8 mouse cellular contexts compared by ENCODE assay signal in genomic region chr12:116047440-116048377, GRCm38 (mm10). TPM values are rescaled to one million over a fixed set of nuclear protein-coding genes. Genes with fewer than 3 reads are reported as not detected.
A peak's percentile ranks its signal among the peaks of the same experiment; 100 is the strongest.
DNase-seq lines count a peak whose midpoint lies in the region; ATAC-seq lines count a peak whose summit lies in the region.

TSS of gene Zfp386 (plus strand) at chr12:116047724.

- H3K36me3 ChIP-seq in hindbrain, embryonic 11.5 days (ENCODE audit: control insufficient read depth, insufficient read depth, low read length): 0 out of 2 replicates have a peak, but pooled peaks cover 2% of the 10 kb centered on the region

- no peaks in the 10 kb centered on the region for H3K4me1 ChIP-seq in hindbrain, embryonic 11.5 days (replicated peaks; ENCODE audit: control insufficient read depth, insufficient read depth, low read length)

- H3K9ac ChIP-seq in hindbrain, embryonic 11.5 days (ENCODE audit: low read depth, low read length): peak within 1 kb of the TSS; percentile 94

- H3K4me2 ChIP-seq in hindbrain, embryonic 11.5 days (replicated peaks; ENCODE audit: low read depth, low read length): peak within 1 kb of the TSS; percentile 65

- peak; percentile 99 for ATAC-seq in hindbrain, embryonic 11.5 days (ENCODE audit: low FRiP score)

- peak within 1 kb of the TSS; percentile 89 for H3K4me3 ChIP-seq in hindbrain, embryonic 11.5 days (ENCODE audit: low read depth, low read length)

- H3K27me3 ChIP-seq in hindbrain, embryonic 11.5 days (ENCODE audit: control insufficient read depth, insufficient read depth, low read length): no peaks in the 10 kb centered on the region

- DNase-seq in Muller cell, postnatal 12 days (ENCODE audit: inconsistent ontology term): peak; percentile 99
- peak; percentile 97 for DNase-seq in cerebellum, adult 9-11 months
- DNase-seq in frontal cortex, adult 2 months (ENCODE audit: extremely low spot score in 1 of 2, low spot score in 1 of 2): peak; percentile 98 to 100
- peak; percentile 97 for DNase-seq in hindbrain, embryonic 11.5 days (ENCODE audit: low spot score)
- DNase-seq in layer of hippocampus, postnatal 10 days (ENCODE audit: low spot score in 2 of 2): peak; percentile 99
- DNase-seq in lung, postnatal 10 days: peak; percentile 100
- DNase-seq in ovary, postnatal 36 days (ENCODE audit: low spot score): peak; percentile 92
- DNase-seq in thymus, postnatal 25 days: peak; percentile 99

- H3K9me3 ChIP-seq in hindbrain, embryonic 11.5 days (ENCODE audit: control insufficient read depth, low read length): no peaks in the 10 kb centered on the region

- 1% methylated on average over 55 of the region's 55 CpGs for WGBS in hindbrain, embryonic 11.5 days

- H3K27ac ChIP-seq in hindbrain, embryonic 11.5 days (ENCODE audit: low read depth, low read length): peak within 1 kb of the TSS; percentile 93

RNA-seq across cellular contexts. Expression of gene Zfp386, which starts in this region (rescaled TPM):
- 30.9 and 35.1 TPM in 2 replicates for polyA plus RNA-seq in frontal cortex, adult 2 months (2012; rRNA removed)
- 70.8 and 71.4 TPM in 2 replicates for polyA plus RNA-seq in hindbrain, embryonic 11.5 days (2014; fragmentation: Nextera tagmentation; extraction: Ambion mirVana)
- total RNA-seq in layer of hippocampus, postnatal 10 days (2021): 10 to 100 TPM; 44.5 to 45.4 TPM

Comparison
In these comparisons a context has a peak if more than half of its experiments do, and no peak if none do; other contexts are left out.
1. Peak in every context shown above with its lines: DNase-seq, ATAC-seq, H3K4me3 ChIP-seq and H3K27ac ChIP-seq.